Mouse (Mus musculus): ENCODE measurements around the gene Terb2. TPM values are rescaled to one million over a fixed set of nuclear protein-coding genes. Genes with fewer than 3 reads are reported as not detected.

Gene Terb2
- polyA plus RNA-seq, 2 experiments, result not detected

DNA sequence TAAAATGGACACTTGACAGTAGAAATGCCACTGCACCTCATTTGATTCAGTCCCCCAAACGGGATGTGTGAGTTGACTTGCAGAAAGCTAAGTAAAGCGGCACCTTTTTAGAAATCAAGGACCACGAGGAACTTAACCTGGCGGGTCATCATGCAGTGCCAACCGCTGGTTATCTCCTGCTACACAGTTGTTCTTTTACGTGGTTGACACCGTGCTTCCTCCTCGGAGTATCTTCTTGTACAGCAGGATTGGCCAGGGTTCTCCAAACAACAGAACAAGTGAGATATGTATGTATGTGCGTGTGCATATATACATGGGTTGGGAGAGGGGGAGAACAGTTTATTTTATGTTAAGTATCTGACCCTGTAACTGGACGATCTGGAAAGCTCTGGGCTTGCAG, 61.7 kb downstream of the Terb2 start:
- no peaks in the 10 kb centered on the region for H3K4me1 ChIP-seq (ENCODE audit: control insufficient read depth, insufficient read depth, low read length)
- ATAC-seq (ENCODE audit: low FRiP score, low read depth) (no peak), DNase-seq (ENCODE audit: low spot score) (no peak)
- no peaks in the 10 kb centered on the region for H3K9me3 ChIP-seq (ENCODE audit: control insufficient read depth, low read length)
- H3K27me3 ChIP-seq (ENCODE audit: control insufficient read depth, insufficient read depth, low read length), result no peaks in the 10 kb centered on the region
- H3K36me3 ChIP-seq (ENCODE audit: control insufficient read depth, insufficient read depth, low read length), result no peaks in the 10 kb centered on the region
- no peak overlapping the region for H3K4me3 ChIP-seq (replicated peaks; ENCODE audit: low read length)
- WGBS, result 90% methylated on average over 10 of the region's 10 CpGs
- H3K9ac ChIP-seq (ENCODE audit: low read depth, low read length, severe bottlenecking), result no peak overlapping the region
- no peak overlapping the region for H3K27ac ChIP-seq (replicated peaks; ENCODE audit: low read depth, low read length)
- H3K4me2 ChIP-seq (replicated peaks; ENCODE audit: low read depth, low read length, severe bottlenecking), result no peak overlapping the region
- TF ChIP-seq POLR2A (IDR thresholded peaks at IDR 0.05; ENCODE audit: borderline replicate concordance, extremely low read depth, insufficient read depth, insufficient read length), result no peak

DNA sequence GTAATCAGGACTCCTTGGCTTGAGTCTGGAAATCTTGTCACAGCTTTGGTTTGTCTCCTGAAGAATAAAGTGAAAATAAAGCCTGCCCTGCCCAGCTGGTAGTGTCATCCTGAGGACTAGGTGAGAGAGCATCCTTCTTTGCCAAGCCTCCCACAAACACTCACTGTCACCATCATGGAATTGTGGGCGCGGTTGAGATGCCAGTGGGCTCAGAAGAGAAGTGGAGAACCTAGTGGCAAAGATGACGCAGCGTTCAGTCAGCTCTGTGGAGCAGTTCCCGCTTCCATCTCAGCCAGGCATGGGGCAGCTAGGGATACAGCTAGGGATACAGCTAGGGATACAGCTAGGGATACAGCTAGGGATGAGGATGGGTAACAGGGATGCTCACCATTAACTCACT, 69.9 kb downstream of the Terb2 start:
- H3K9me3 ChIP-seq (ENCODE audit: control insufficient read depth, low read length), result no peaks in the 10 kb centered on the region
- no peak for TF ChIP-seq POLR2A (IDR thresholded peaks at IDR 0.05; ENCODE audit: borderline replicate concordance, extremely low read depth, insufficient read depth, insufficient read length)
- H3K9ac ChIP-seq (ENCODE audit: low read depth, low read length, severe bottlenecking), result no peak overlapping the region
- no peak overlapping the region for H3K4me3 ChIP-seq (replicated peaks; ENCODE audit: low read length)
- H3K4me2 ChIP-seq (replicated peaks; ENCODE audit: low read depth, low read length, severe bottlenecking), result no peak overlapping the region
- ATAC-seq (ENCODE audit: low FRiP score, low read depth), result no peak
- DNase-seq (ENCODE audit: low spot score), result no peak
- no peak overlapping the region for H3K27ac ChIP-seq (replicated peaks; ENCODE audit: low read depth, low read length)
- no peaks in the 10 kb centered on the region; the same call in 1 of the 2 replicates for H3K36me3 ChIP-seq (ENCODE audit: control insufficient read depth, insufficient read depth, low read length)
- H3K27me3 ChIP-seq (ENCODE audit: control insufficient read depth, insufficient read depth, low read length), result no peaks in the 10 kb centered on the region
- H3K4me1 ChIP-seq (ENCODE audit: control insufficient read depth, insufficient read depth, low read length), result no peaks in the 10 kb centered on the region
- WGBS, result 93% methylated on average over 5 of the region's 5 CpGs

Other genes with a start within 250 kb of the Terb2 start
- gene Ctdspl2, start 230.3 kb upstream of the Terb2 start, polyA plus RNA-seq (2012; rRNA removed), result 30.0 and 33.0 TPM in 2 replicates
- gene Ctdspl2, start 230.3 kb upstream of the Terb2 start, polyA plus RNA-seq (2014; fragmentation: Nextera tagmentation; extraction: Ambion mirVana), result 51.2 and 61.9 TPM in 2 replicates
- 0.18 and 0.19 TPM in 2 replicates for gene Mageb3, start 230.2 kb upstream of the Terb2 start, polyA plus RNA-seq (2012; rRNA removed)
- gene Mageb3, start 230.2 kb upstream of the Terb2 start, polyA plus RNA-seq (2014; fragmentation: Nextera tagmentation; extraction: Ambion mirVana), result 0.11 and 0.36 TPM in 2 replicates
- 13.7 and 17.9 TPM in 2 replicates for gene Eif3j1, start 157.7 kb upstream of the Terb2 start, polyA plus RNA-seq (2012; rRNA removed)
- 11.0 and 12.1 TPM in 2 replicates for gene Eif3j1, start 157.7 kb upstream of the Terb2 start, polyA plus RNA-seq (2014; fragmentation: Nextera tagmentation; extraction: Ambion mirVana)
- gene Spg11, start 67.9 kb upstream of the Terb2 start, polyA plus RNA-seq (2012; rRNA removed), result 11.4 and 13.6 TPM in 2 replicates
- gene Spg11, start 67.9 kb upstream of the Terb2 start, polyA plus RNA-seq (2014; fragmentation: Nextera tagmentation; extraction: Ambion mirVana), result 8.7 and 10.5 TPM in 2 replicates
- 125 and 145 TPM in 2 replicates for gene B2m, start 38.6 kb upstream of the Terb2 start, polyA plus RNA-seq (2012; rRNA removed)
- gene B2m, start 38.6 kb upstream of the Terb2 start, polyA plus RNA-seq (2014; fragmentation: Nextera tagmentation; extraction: Ambion mirVana), result 298 and 308 TPM in 2 replicates
- gene Trim69, start 25.6 kb upstream of the Terb2 start, polyA plus RNA-seq (2012; rRNA removed), result 0.08 and 0.17 TPM in 2 replicates
- gene Trim69, start 25.6 kb upstream of the Terb2 start, polyA plus RNA-seq (2014; fragmentation: Nextera tagmentation; extraction: Ambion mirVana), result not detected in 2 replicates
- gene Patl2, start 83 bp upstream of the Terb2 start, polyA plus RNA-seq (2012; rRNA removed), result 0.03 and 0.04 TPM in 2 replicates
- 0.17 TPM in 1 of 2 replicates, not detected in the other for gene Patl2, start 83 bp upstream of the Terb2 start, polyA plus RNA-seq (2014; fragmentation: Nextera tagmentation; extraction: Ambion mirVana)
- 14.8 and 17.6 TPM in 2 replicates for gene Sord, start 48.5 kb downstream of the Terb2 start, polyA plus RNA-seq (2012; rRNA removed)
- 30.8 and 38.9 TPM in 2 replicates for gene Sord, start 48.5 kb downstream of the Terb2 start, polyA plus RNA-seq (2014; fragmentation: Nextera tagmentation; extraction: Ambion mirVana)
- 0.16 and 0.27 TPM in 2 replicates for gene Duox2, start 112.2 kb downstream of the Terb2 start, polyA plus RNA-seq (2012; rRNA removed)
- 0.08 and 0.54 TPM in 2 replicates for gene Duox2, start 112.2 kb downstream of the Terb2 start, polyA plus RNA-seq (2014; fragmentation: Nextera tagmentation; extraction: Ambion mirVana)
- 0.41 and 0.61 TPM in 2 replicates for gene Duoxa2, start 112.6 kb downstream of the Terb2 start, polyA plus RNA-seq (2012; rRNA removed)
- gene Duoxa2, start 112.6 kb downstream of the Terb2 start, polyA plus RNA-seq (2014; fragmentation: Nextera tagmentation; extraction: Ambion mirVana), result 0.18 and 0.72 TPM in 2 replicates
- 6.9 and 9.1 TPM in 2 replicates for gene Duoxa1, start 127.5 kb downstream of the Terb2 start, polyA plus RNA-seq (2012; rRNA removed)
- gene Duoxa1, start 127.5 kb downstream of the Terb2 start, polyA plus RNA-seq (2014; fragmentation: Nextera tagmentation; extraction: Ambion mirVana), result 7.9 and 10.3 TPM in 2 replicates
- gene Duox1, start 129.4 kb downstream of the Terb2 start, polyA plus RNA-seq (2012; rRNA removed), result 1.2 and 1.5 TPM in 2 replicates
- gene Duox1, start 129.4 kb downstream of the Terb2 start, polyA plus RNA-seq (2014; fragmentation: Nextera tagmentation; extraction: Ambion mirVana), result 1.2 and 1.6 TPM in 2 replicates
- gene Shf, start 182.9 kb downstream of the Terb2 start, polyA plus RNA-seq (2012; rRNA removed), result 34.1 and 34.2 TPM in 2 replicates
- 6.5 and 7.8 TPM in 2 replicates for gene Shf, start 182.9 kb downstream of the Terb2 start, polyA plus RNA-seq (2014; fragmentation: Nextera tagmentation; extraction: Ambion mirVana)
- gene Slc28a2, start 240.2 kb downstream of the Terb2 start, polyA plus RNA-seq (2012; rRNA removed), result 1.0 and 1.4 TPM in 2 replicates
- 0.50 and 0.78 TPM in 2 replicates for gene Slc28a2, start 240.2 kb downstream of the Terb2 start, polyA plus RNA-seq (2014; fragmentation: Nextera tagmentation; extraction: Ambion mirVana)

Data from limb, embryonic 14.5 days (tissue).